Mouse (Mus musculus) kidney, adult 9 months (tissue): ENCODE data around the gene Wapl.

ENCODE experiments used
- DNase-seq: peaks from one replicate; pipeline ENCODE4 v3.0.0; 2022

Wapl gene

GRCm38 (mm10) chr14:34710209-34710608, 36.5 kb downstream of the Wapl start:
- no peak for DNase-seq

GRCm38 (mm10) chr14:34712027-34712426, 38.3 kb downstream of the Wapl start:
- DNase-seq = peak; percentile 36

GRCm38 (mm10) chr14:34712857-34713256, 39.1 kb downstream of the Wapl start:
- peak; percentile 16 for DNase-seq

GRCm38 (mm10) chr14:34718150-34718549, 44.4 kb downstream of the Wapl start:
- no peak for DNase-seq

- peak; percentile 20 for DNase-seq
Measured at GRCm38 (mm10) chr14:34727709-34728108, 54.0 kb downstream of the Wapl start.

- DNase-seq = no peak
Measured at GRCm38 (mm10) chr14:34735405-34735804, 61.7 kb downstream of the Wapl start.

GRCm38 (mm10) chr14:34745401-34745800, 71.7 kb downstream of the Wapl start:
- peak; percentile 27 for DNase-seq

- no peak for DNase-seq
Measured at GRCm38 (mm10) chr14:34755731-34756130, 82.0 kb downstream of the Wapl start.

GRCm38 (mm10) chr14:34759938-34760337, 86.2 kb downstream of the Wapl start:
- peak; percentile 74 for DNase-seq

GRCm38 (mm10) chr14:34761082-34761959, 87.6 kb downstream of the Wapl start:
- peak; percentile 67 for DNase-seq

GRCm38 (mm10) chr14:34762682-34763081, 89.0 kb downstream of the Wapl start:
- peak; percentile 51 for DNase-seq

GRCm38 (mm10) chr14:34763771-34764539, 90.2 kb downstream of the Wapl start:
- no peak for DNase-seq

- no peak for DNase-seq
Measured at GRCm38 (mm10) chr14:34764908-34765307, 91.2 kb downstream of the Wapl start.

GRCm38 (mm10) chr14:34765380-34765779, 91.7 kb downstream of the Wapl start:
- no peak for DNase-seq

- DNase-seq = no peak
Measured at GRCm38 (mm10) chr14:34766181-34766580, 92.5 kb downstream of the Wapl start.

GRCm38 (mm10) chr14:34768373-34768772, 94.6 kb downstream of the Wapl start:
- DNase-seq = peak; percentile 88

GRCm38 (mm10) chr14:34769021-34769566, 95.4 kb downstream of the Wapl start:
- peak; percentile 82 for DNase-seq

- DNase-seq = peak; percentile 60
Measured at GRCm38 (mm10) chr14:34769567-34770158, 95.9 kb downstream of the Wapl start.

- DNase-seq = no peak
Measured at GRCm38 (mm10) chr14:34770467-34770866, 96.7 kb downstream of the Wapl start.

GRCm38 (mm10) chr14:34771601-34772000, 97.9 kb downstream of the Wapl start:
- no peak for DNase-seq

GRCm38 (mm10) chr14:34772132-34772531, 98.4 kb downstream of the Wapl start:
- DNase-seq = no peak

- DNase-seq = no peak
Measured at GRCm38 (mm10) chr14:34773681-34774080, 100.0 kb downstream of the Wapl start.

GRCm38 (mm10) chr14:34774231-34774630, 100.5 kb downstream of the Wapl start:
- no peak for DNase-seq
